Mouse (Mus musculus): Measurements from ENCODE around the gene Irx3. TPM values are rescaled to one million over a fixed set of nuclear protein-coding genes. Genes with fewer than 3 reads are reported as not detected.

Irx3 gene
- total and polyA plus RNA-seq, 2 experiments: 0.18 to 0.31 TPM

DNA sequence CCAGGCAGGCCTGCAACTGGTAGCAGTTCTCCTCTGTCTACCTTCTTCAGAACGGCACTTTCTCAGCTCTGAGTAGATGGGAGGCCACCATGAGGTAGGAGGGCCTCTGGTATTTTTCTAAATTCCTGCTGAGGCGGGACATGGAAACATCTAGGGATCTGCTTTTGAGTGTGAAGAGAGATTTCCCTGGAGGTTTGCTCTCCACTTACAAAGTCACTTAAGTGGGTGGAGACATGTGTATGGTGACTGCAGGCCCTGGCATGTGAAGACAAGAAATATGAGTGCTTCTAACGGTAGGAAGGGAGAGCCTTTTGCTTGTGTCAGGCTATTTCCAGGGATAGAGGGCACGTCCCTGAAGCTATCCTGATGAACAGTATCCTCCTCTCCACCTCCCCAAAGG, 17.9 kb upstream of the Irx3 start:
- Histone ChIP-seq H3K27ac (replicated peaks; ENCODE audit: insufficient read depth, low read depth, low read length) (no peak overlapping the region), H3K79me2 (ENCODE audit: control insufficient read depth, insufficient read depth, low read length) (no peaks in the 10 kb centered on the region), H3K4me3 (ENCODE audit: insufficient read depth, low read depth, low read length) (no peak overlapping the region), H3K36me3 (ENCODE audit: control insufficient read depth, insufficient read depth, low read length) (no peaks in the 10 kb centered on the region), H3K4me1 (ENCODE audit: control insufficient read depth, insufficient read depth, low read length) (no peaks in the 10 kb centered on the region), H3K9ac (ENCODE audit: low read depth, low read length) (no peak overlapping the region), H3K27me3 (ENCODE audit: control insufficient read depth, insufficient read depth, low read length) (no peaks in the 10 kb centered on the region)
- 96% methylated on average over 4 of the region's 4 CpGs for WGBS
- no peak for DNase-seq (ENCODE audit: extremely low read depth, low read depth, low spot score)
- no peak for TF ChIP-seq POLR2A (IDR thresholded peaks at IDR 0.05; ENCODE audit: extremely low read depth, insufficient read depth, low read length)
- TF ChIP-seq CTCF (IDR thresholded peaks at IDR 0.05; ENCODE audit: low read depth, low read length): no peak

DNA sequence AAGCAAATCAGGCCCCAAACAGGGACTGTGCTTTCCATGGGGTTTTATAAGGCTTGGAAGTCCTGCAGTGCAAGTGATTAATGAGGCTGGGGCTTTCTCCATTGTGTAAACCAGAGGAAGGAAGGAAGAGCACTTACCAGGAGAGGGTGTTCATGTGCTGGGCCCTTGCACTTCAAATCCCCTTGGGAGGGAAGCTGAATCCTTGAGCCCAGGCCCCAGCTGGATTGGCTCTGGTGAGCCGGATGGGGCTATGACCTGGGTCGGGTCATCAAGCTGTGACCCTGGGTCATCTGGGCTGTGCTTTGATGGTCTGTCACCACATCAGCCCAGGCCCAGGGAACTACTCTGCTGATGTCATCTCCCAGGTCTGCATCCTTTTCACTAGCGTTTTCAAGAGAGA, 16.9 kb upstream of the Irx3 start:
- no peak overlapping the region for H3K4me3 ChIP-seq (ENCODE audit: insufficient read depth, low read depth, low read length)
- no peak overlapping the region for H3K27ac ChIP-seq (replicated peaks; ENCODE audit: insufficient read depth, low read depth, low read length)
- no peak overlapping the region for H3K9ac ChIP-seq (ENCODE audit: low read depth, low read length)
- H3K4me1 ChIP-seq (ENCODE audit: control insufficient read depth, insufficient read depth, low read length): no peaks in the 10 kb centered on the region
- no peak for TF ChIP-seq POLR2A (IDR thresholded peaks at IDR 0.05; ENCODE audit: extremely low read depth, insufficient read depth, low read length)
- TF ChIP-seq CTCF (IDR thresholded peaks at IDR 0.05; ENCODE audit: low read depth, low read length): no peak
- no peaks in the 10 kb centered on the region for H3K79me2 ChIP-seq (ENCODE audit: control insufficient read depth, insufficient read depth, low read length)
- H3K36me3 ChIP-seq (ENCODE audit: control insufficient read depth, insufficient read depth, low read length): no peaks in the 10 kb centered on the region
- 35% methylated on average over 3 of the region's 3 CpGs for WGBS
- DNase-seq (ENCODE audit: extremely low read depth, low read depth, low spot score): no peak
- H3K27me3 ChIP-seq (ENCODE audit: control insufficient read depth, insufficient read depth, low read length): no peaks in the 10 kb centered on the region

DNA sequence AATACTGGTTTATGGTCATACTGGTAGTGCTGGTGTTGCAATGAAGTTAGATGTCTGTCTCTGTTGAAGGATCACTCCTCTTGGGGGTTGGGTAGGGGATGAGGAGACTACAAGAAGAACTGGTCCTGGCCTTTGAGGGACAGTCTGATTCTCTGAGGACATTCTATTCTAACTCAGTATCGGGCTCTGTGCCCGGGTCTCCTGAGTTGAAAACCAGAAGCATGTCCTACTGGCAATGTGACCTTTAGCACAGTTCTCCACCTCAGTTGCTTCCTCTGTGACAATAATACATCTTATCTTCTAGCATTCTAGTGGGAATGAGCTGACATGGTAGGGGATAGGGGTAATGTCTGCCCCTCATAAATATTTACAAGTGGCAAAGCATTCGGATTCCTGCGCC, 12.2 kb upstream of the Irx3 start:
- H3K79me2 ChIP-seq (ENCODE audit: control insufficient read depth, insufficient read depth, low read length): no peaks in the 10 kb centered on the region
- H3K4me3 ChIP-seq (ENCODE audit: insufficient read depth, low read depth, low read length): no peak overlapping the region
- H3K27me3 ChIP-seq (ENCODE audit: control insufficient read depth, insufficient read depth, low read length): no peaks in the 10 kb centered on the region
- no peaks in the 10 kb centered on the region for H3K4me1 ChIP-seq (ENCODE audit: control insufficient read depth, insufficient read depth, low read length)
- no peak overlapping the region for H3K27ac ChIP-seq (replicated peaks; ENCODE audit: insufficient read depth, low read depth, low read length)
- TF ChIP-seq CTCF (IDR thresholded peaks at IDR 0.05; ENCODE audit: low read depth, low read length) (no peak), POLR2A (IDR thresholded peaks at IDR 0.05; ENCODE audit: extremely low read depth, insufficient read depth, low read length) (no peak)
- no peaks in the 10 kb centered on the region for H3K36me3 ChIP-seq (ENCODE audit: control insufficient read depth, insufficient read depth, low read length)
- WGBS: 93% methylated on average over 4 of the region's 4 CpGs
- H3K9ac ChIP-seq (ENCODE audit: low read depth, low read length): no peak overlapping the region
- no peak for DNase-seq (ENCODE audit: extremely low read depth, low read depth, low spot score)

DNA sequence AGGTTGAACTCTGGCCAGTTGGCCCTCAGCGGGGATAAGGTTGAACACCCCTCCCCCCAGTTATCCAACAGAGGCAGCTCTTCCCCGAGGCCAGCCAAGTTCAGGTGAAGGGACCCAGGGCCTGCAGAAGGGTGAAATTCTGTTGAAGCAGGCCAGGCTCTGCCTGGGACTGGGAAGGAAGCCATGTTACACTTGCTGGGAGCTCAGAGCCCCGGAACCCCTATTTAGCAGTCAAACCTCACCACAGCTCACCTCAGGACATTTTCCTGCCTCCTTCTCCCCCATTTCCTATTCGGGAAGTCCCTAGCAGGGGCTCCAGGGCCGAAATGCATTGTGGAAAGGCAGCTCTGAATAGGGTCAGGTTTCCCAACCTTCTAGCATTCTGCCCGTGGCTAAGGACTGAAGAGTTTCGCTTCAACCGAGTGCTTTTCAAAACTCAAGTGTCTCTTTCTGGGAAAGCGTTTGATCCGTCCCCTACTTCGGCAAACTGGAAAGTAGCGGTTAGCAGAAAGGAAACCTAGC, 4.9 kb upstream of the Irx3 start:
- 17% methylated on average over 12 of the region's 12 CpGs for WGBS
- H3K4me1 ChIP-seq (ENCODE audit: control insufficient read depth, insufficient read depth, low read length): peaks cover 2% of the 10 kb centered on the region; the same call in 1 of the 2 replicates
- DNase-seq (ENCODE audit: extremely low read depth, low read depth, low spot score): no peak

DNA sequence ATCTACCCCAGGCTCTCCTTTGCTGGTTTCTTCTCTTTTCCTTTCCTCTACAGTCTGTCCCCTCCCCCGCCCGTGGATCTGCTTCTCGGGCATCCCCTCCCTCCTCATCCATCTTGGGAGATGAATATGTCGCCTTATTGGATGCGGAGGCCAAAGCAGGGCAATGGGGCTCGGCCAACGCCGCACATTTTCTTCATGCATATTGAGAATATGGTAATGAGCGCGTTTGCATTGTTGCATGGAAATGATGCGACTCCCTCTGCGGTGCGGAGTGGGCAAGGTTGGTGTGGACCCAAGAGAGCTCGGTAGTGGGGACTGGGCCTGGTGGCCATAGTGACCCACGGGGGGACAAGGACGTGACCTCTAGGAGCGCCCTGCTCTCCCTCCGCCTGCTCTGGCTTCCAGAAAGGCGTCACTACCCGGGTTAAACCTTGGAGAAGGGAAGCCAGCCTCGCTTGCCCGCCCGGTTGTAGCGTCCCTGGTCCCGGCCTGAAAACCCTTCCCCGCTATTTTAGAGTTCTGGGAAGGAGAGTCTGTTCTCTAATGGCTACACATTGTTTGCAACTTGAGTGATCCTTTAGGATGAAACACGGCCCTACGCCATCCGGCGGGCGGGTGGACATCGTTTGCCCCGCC, 4.3 kb upstream of the Irx3 start:
- no peak overlapping the region for H3K4me3 ChIP-seq (ENCODE audit: insufficient read depth, low read depth, low read length)
- no peak for DNase-seq (ENCODE audit: extremely low read depth, low read depth, low spot score)
- TF ChIP-seq POLR2A (IDR thresholded peaks at IDR 0.05; ENCODE audit: extremely low read depth, insufficient read depth, low read length) (no peak), CTCF (IDR thresholded peaks at IDR 0.05; ENCODE audit: low read depth, low read length) (no peak)
- H3K9ac ChIP-seq (ENCODE audit: low read depth, low read length): no peak overlapping the region
- H3K27me3 ChIP-seq (ENCODE audit: control insufficient read depth, insufficient read depth, low read length): peaks cover 29% of the 10 kb centered on the region
- no peaks in the 10 kb centered on the region for H3K36me3 ChIP-seq (ENCODE audit: control insufficient read depth, insufficient read depth, low read length)
- 8% methylated on average over 33 of the region's 33 CpGs for WGBS
- no peak overlapping the region for H3K27ac ChIP-seq (replicated peaks; ENCODE audit: insufficient read depth, low read depth, low read length)
- peaks cover 2% of the 10 kb centered on the region; the same call in 1 of the 2 replicates for H3K4me1 ChIP-seq (ENCODE audit: control insufficient read depth, insufficient read depth, low read length)
- H3K79me2 ChIP-seq (ENCODE audit: control insufficient read depth, insufficient read depth, low read length): no peaks in the 10 kb centered on the region

More for the DNA sequence above, 4.9 kb upstream of the Irx3 start:
- TF ChIP-seq POLR2A (IDR thresholded peaks at IDR 0.05; ENCODE audit: extremely low read depth, insufficient read depth, low read length): no peak
- TF ChIP-seq CTCF (IDR thresholded peaks at IDR 0.05; ENCODE audit: low read depth, low read length): no peak
- H3K4me3 ChIP-seq (ENCODE audit: insufficient read depth, low read depth, low read length): no peak overlapping the region
- no peaks in the 10 kb centered on the region for H3K79me2 ChIP-seq (ENCODE audit: control insufficient read depth, insufficient read depth, low read length)
- no peaks in the 10 kb centered on the region for H3K36me3 ChIP-seq (ENCODE audit: control insufficient read depth, insufficient read depth, low read length)
- H3K27me3 ChIP-seq (ENCODE audit: control insufficient read depth, insufficient read depth, low read length): peaks cover 29% of the 10 kb centered on the region
- H3K9ac ChIP-seq (ENCODE audit: low read depth, low read length): no peak overlapping the region
- no peak overlapping the region for H3K27ac ChIP-seq (replicated peaks; ENCODE audit: insufficient read depth, low read depth, low read length)

DNA sequence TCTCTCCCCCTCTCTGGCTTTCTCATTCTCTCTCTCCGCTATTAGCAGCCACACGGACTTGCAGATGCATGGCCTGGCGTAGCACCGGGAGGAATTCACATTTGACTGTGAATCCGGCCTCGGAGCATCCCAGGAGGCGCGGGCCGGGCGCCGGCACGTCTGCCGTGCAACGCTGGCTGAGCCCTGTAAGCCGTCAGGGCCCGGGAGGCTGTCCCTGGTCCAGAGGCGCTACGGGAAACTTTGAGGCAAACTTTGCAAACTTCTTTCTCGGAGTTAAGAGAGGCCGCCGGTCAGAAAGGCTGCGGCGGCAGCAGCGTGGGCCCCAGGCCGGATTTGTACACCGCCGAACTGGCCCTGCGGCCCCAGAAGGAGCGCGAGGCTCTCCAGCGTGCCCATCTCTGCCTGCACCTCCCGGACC, 3.4 kb upstream of the Irx3 start:
- Histone ChIP-seq H3K27me3 (ENCODE audit: control insufficient read depth, insufficient read depth, low read length) (peaks cover 35% of the 10 kb centered on the region), H3K79me2 (ENCODE audit: control insufficient read depth, insufficient read depth, low read length) (no peaks in the 10 kb centered on the region), H3K36me3 (ENCODE audit: control insufficient read depth, insufficient read depth, low read length) (no peaks in the 10 kb centered on the region), H3K27ac (replicated peaks; ENCODE audit: insufficient read depth, low read depth, low read length) (no peak overlapping the region), H3K9ac (ENCODE audit: low read depth, low read length) (no peak overlapping the region), H3K4me3 (ENCODE audit: insufficient read depth, low read depth, low read length) (no peak overlapping the region), H3K4me1 (ENCODE audit: control insufficient read depth, insufficient read depth, low read length) (peaks cover 5% of the 10 kb centered on the region; the same call in 1 of the 2 replicates)
- no peak for DNase-seq (ENCODE audit: extremely low read depth, low read depth, low spot score)
- 3% methylated on average over 32 of the region's 32 CpGs for WGBS
- no peak for TF ChIP-seq CTCF (IDR thresholded peaks at IDR 0.05; ENCODE audit: low read depth, low read length)
- TF ChIP-seq POLR2A (IDR thresholded peaks at IDR 0.05; ENCODE audit: extremely low read depth, insufficient read depth, low read length): no peak

Data from liver, adult 2 months (tissue).